Mouse (Mus musculus) spleen, adult 18-20 months (tissue): ENCODE results near the gene Npm3.

ENCODE experiments used
- DNase-seq, 2 experiments: peaks; one replicate each; pipeline ENCODE4 v3.0.0; 2022; ENCODE audit warnings: mixed read lengths in 2 of 2

Npm3 gene

DNA sequence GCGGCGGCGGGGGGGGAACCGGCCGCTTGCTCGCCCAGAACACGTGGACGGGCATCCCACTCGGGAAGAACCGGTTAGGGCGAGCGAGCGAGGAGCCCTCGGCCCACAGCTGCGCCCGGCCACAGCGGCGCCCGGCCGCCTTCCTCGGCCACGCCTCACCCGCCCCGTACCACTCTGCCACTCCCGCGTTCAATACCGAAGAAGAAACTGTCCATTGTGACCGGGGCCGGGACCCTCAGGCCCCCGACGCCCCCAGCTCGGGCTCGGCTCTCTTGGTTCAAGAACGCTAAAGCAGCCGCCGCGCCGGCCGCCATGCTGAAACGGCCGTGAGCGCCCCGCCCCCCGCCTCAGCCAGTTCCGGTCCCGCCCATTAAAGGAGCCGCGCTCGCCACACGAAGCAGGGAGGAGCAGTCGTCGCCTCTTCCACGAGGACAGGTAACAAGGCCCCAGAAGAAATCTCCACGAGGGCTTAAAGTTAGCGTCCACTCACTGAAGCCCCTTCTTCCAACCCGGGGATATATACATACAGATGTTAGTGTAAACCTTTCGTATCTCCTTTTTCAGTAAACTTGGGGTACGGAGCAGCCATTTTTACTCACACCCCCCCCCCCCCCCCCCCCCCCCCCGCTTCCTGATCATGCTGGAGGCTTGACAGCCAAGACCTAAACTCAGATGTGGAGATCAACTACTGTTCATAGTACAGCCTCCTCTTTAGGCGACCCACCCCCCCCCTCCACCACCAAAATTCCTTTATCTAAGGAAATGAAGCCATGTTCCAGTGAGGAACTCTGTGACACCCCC lies at the start of gene Npm3:
Gene Npm3 (minus strand): TSS at position 349 of the 801 bp plus-strand sequence.
- DNase-seq, result peak; percentile 73 to 85

DNA sequence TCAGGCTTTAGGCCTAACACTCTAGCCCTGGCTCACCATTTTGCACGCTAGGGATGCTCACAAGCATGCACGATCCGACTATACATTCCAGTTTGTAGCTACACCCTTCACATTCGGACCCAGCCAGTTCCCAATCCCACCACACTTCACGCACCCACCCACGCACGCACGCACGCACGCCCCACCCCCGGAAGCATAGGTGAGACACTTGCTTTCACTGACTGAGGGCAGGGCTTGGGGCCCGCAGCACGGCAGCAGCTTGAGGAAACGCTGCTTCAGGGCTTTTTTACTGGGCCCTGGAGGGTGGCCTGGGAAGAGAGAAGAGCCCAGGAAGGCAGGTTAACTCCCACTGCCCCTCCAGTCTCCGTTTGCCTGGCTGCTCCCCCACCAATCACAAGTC lies 47.5 kb upstream of the Npm3 start:
- DNase-seq, result no peak

DNA sequence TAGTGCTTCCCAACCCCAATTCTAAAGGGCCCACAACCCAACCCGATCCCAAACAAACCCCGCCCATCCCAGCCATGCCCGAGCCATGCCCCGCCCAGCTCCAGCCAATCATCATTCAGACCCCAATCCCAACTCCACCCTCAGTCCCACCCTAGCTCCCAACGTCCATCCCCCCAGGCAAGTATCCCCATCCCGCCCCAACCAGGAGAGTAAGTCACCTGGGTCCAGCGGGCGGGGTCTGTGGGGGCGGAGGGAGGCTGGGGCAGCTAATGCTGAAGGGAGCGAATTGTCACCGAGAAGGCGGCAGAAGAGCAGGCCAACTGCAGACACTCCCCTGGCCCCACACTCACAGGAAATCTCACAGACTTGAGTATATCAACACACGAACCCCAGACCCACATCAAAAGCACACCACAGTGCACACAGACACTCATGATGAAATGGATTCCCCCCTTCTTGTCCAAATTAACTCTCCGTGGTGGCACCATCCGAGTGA lies 46.7 kb upstream of the Npm3 start:
- DNase-seq, result no peak

DNA sequence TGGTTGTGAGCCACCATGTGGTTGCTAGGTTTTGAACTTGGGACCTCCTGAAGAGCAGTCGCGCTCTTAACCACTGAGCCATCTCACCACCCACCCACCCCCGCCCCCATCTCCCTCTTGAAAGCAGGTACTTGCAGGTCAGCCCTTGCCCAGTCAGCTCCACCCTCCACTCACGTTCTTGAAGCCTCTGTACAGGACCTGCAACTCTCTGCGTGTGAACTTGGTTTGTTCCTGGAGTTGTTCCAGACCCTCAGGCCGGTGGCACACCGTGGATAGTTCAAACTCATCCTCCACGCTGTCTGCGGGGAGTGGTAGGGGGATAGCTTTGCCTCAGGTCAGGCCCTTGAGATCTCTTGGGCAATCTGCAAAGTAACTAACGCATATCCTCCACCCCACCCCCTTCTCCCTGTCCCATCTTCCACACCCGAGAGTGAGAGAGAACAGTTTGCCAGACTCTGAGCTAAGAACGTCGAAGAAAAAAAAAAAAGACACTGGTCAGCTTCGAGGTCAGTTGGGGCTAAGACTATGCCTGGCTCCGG lies 46.1 kb upstream of the Npm3 start:
- DNase-seq, result no peak

DNA sequence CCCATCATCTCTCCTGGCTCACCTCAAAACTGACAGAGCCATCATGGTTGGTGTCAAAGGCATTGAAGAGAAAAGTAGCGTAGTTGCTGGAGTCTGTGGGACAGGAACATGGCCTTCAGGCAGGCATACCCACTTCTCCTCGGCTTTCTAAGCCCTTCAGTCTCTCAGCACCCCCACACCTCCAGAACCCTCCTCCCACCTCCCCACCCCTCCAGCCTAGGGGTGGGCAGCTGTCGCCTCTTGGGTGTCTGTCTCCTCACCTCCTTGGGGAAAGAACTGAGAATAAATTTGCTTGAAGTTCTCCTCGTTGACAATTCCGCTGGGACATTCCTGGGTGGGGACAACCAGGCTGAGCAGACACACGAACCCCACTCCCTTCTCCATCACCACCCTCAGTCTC lies 45.3 kb upstream of the Npm3 start:
- DNase-seq, result no peak

DNA sequence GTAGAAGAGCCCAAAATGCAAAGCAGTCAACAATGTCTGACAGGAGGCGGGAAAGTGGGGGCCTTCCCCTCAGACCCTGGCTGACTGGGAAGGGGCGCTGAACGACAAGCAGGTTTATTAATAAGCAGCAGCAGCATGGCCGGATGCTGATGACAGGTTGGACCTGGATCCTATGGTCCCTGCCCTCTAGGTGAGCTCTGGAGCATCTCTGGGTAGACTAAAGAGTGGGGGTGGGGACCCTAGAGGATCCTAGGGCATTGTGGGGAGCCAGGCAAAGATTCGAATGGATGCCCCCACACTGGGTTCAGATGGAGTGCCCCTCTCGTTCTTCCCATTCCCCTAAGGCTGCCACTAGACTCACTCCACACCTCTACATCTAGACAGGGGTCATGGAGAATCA lies 43.0 kb upstream of the Npm3 start:
- DNase-seq, result no peak

DNA sequence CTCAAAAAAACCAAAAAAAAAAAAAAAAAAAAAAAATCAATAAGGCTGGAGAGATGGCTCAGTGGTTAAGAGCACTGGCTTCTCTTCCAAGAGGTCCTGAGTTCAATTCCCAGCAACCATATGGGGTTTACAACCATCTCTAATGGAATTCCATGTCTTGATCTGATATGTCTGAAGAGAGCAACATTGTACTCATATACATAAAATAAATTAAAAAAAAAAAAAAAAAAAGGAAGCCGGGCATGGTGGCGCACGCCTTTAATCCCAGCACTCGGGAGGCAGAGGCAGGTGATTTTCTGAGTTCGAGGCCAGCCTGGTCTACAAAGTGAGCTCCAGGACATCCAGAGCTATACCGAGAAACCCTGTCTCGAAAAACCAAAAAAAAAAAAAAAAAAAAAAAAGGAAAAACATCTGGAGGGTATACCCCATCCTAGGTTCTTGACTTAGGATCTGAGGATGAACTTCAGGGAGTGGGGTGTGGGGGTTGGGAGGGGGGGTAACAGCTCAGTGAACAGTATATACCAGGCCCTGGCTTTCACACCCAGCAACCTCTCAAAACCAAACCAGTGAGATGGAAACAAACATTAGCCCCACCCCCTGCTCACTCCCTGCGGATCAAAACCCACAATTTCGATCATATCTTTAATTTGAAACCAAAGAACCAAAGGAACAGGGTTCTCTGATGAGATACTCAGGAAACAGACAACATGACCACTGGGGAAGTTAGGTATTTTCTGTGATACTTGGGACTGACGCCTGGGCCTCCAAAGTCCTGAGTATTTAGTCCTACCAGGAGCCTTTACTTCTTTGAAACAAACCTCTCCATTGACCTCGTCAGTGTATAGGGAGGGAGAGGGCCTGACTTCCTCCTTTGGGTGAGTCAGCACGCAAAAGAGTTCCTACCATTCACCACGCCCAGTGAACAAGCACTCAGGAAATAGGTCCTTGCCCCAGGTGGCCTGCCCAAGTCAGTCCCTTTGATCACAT lies 40.8 kb upstream of the Npm3 start:
- DNase-seq, result peak; percentile 21 to 25

DNA sequence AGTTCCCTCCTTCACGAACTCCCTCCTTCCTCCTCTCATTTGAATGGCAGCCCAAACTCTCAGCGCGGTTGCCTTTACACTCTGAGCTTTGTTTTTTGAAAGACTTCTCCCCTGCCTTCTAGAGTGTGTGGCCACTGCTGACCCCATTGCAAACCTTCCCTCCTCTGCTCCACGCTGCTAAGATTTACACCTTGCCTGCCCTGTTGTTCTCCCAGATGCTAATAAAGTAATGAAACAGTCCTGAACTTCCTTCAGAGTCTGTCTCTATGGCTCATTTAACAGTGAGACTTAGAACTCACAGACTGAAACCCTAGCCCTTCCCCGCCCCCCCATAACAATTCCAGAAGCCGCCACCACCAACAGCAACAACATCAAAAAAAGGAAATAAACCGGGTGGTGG lies 40.0 kb upstream of the Npm3 start:
- DNase-seq, result no peak

DNA sequence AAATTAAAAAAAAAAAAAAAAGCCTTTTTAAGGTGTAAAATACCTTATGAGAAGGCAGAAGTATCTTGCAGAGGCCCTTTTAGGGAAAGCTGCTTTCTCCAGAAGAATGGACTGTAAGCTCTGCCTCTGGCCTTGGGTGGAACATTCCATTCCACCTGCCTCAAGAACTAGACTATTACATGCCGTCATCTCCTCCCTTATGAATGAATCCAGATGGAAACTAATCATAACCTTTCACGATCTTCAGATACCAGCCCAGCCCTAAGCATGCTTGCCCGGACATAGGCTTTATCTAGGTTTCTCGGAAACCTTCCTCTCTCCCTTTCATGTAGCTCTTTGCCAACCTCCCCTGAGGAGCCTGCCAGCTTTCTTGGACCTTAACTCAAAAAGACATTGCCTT lies 38.9 kb upstream of the Npm3 start:
- DNase-seq, result no peak

DNA sequence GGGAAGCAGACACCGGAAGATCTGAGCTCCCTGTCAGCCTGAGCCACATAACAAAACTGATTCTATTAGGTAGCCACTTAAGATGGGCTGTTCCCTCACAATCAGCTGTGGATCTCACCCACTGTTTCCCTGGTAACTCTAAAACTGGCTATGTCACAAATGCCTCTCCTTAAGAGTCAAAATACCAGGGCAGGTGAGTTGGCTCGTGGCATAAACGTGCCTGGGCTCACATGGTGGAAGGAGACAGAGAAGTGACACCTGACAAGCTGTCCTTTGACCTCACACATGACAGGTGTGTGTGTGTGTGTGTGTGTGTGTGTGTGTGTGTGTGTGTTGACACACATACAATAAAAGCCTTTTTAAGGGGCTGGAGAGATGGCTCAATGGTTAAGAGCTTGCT lies 38.1 kb upstream of the Npm3 start:
- DNase-seq, result no peak

DNA sequence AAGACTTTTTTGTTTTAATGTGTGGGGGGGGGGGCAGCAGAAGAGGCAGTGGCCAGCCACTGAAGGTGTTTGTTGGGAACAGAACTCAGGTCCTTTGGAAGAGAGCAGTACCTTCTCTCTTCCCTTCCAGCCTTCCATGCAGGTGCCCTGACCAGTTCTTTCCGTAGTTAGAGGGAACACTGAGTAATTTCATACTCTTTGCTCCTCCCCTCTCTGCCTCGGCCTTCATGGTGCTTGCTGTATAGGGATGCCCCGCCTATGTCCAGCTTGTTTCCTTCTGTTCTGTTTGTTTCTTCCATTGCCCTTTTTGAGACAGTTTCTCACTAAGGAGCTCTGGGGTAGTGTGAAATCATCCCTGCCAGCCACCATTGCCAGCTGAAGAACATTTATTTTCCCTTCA lies 36.1 kb upstream of the Npm3 start:
- no peak for DNase-seq

DNA sequence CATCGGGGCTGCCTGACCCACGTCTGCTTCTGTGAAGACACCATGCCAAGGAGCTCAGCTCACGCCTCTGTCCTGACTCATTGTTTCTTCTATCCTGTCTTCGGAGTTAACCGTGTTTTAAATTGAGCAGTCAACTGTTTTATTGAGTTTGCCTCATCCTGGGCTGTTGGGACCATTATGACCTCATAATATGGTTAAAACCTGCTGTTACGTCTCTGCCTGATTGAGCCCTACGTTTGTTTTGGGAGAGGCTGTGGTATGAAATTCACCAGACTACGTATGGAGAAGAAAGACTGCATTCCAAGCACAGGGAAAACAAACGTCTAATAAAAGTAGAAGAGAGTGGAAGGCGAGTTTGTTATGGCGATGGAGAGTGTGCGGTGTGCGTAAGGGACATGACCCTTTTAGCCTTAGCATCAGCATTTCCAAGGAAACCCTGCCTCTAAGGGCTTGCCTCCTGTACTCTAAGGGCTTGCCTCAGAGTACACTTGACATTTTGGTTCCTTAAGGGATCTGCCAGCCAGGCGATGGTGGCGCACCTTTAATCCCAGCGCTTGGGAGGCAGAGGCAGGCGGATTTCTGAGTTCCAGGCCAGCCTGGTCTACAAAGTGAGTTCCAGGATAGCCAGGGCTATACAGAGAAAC lies 34.7 kb upstream of the Npm3 start:
- no peak for DNase-seq

DNA sequence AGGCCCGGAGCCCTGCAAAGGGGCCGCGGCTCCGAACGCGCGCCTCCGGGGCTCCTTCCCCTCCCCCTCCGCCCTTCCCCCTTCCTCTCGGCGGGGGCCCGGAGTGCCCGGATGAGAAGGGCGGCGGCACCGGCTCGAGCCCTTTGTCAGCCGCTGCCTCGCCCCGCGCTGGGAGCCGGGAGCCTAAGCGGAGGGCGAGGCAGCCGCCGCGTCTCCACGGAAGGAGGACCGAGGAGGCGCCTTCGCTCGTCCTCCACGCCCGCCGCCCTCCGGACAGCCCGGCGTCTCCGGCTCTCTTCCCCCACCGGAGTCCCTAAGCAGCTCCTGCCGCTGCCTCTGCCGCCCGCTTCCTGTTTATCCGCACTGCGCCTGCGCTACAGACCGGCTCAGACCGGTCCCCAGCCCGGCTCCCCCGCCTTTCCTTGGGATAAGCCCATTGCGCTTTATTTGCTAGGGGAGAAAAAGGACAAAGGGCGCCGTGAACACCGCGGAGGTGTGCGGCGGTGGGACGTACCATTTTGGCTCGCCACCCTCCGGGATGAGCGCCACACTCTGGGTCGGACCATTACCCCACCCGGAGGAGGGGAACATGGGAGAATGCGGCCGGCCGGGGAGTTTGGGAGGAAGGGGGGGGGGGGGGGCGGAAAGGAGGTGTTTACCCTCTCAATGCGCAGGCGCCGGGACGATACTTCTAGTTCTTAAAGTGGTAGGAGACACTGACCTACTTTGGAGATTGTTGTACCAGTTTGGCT lies 34.0 kb upstream of the Npm3 start, which contains the start of gene Mgea5:
Gene Mgea5 (minus strand): TSS at position 657 of the 752 bp plus-strand sequence.
- DNase-seq, result peak; percentile 93 to 98

DNA sequence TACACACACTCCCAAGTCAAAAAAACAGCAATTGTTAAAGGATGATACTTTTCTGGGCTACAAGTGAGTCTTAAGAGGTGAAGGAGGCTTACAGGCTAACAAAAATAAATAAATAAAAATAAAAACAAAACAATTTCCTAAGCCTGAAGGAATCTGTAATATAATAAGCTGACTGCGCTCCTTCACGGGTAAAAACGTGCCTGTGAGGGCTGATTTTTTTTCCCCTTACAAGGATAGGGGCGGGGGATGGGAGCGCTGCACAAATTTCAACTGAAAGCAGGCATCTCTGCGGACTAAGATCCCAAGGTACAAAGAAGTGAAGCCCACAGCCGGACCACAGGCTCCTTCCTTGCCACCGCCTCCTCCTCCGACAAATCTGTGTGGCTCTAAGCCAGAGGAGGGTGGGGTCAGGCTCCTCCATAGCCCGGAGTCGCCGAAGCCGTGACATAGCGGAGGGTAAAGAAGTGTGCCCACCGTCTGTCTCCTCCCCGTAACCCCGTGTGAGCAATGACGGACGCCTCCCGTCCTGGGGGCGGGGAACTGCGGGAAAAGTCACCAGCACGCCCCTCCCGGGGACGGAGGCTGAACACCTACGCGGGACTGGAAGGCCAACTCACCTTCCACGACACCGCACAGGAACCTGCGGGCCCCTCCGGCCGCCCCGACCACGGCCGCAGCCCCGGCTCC lies 33.1 kb upstream of the Npm3 start:
- peak; percentile 52 to 55 for DNase-seq

DNA sequence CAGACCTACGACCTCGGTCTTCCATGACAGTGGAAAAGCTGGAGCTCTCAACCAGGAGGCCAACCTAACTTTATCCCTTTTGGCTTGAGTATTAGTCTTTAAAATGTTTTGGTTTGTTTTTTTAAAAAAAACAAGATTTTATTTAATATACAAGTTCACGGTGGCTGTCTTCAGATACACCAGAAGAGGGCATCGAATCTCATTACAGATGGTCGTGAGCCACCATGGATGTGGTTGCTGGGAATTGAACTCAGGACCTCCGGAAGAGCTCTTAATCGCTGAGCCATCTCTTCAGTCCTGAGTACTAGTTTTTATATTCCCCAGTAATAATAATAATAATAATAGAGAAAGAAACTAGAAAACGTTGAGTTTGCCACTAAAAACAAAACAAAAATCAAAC lies 32.3 kb upstream of the Npm3 start:
- DNase-seq, result no peak

DNA sequence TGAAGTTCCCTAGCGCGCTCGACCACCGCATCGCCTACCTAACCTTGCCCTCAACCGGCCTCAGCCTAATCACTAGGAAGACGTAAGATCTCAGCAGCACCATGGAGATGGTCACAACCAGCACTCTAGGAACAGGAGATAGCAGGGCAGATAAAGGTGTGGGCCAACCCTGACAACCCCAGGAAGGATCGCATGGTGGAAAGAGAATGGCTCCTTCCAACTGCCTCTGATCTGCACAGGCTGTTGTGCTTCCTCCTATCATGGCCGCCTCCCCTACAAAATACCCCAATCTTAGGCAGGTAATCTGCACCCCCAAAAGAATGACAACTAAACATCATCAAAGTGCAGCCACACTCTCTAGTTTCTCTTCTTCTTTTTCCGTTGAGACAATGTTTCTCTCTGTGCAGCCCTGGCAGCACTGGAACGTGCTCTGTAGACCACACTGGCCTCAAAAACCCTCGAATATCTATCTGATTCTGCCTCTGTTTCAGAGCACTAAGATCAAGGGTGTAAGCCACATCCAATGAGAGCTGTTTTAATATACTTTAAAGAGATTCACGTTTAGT lies 31.0 kb upstream of the Npm3 start:
- DNase-seq, result no peak

DNA sequence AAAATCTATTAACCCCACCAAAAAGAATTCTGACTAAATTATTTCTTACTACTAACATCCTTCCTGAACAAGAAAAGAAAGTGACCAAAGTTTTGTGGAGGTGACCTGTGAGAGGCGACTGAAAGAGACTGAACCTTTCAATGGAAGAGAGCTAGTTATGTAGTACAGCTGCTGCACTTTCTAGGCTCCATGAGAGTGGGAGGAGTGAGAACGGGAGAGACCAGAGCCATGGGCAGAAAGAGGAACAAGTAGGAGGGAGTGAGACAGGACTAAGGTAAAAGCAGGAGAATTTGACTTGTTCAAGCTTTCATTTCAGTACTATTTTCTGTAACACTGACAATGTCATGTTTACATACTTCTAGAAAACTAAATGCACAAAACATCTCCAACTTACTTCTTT lies 26.1 kb upstream of the Npm3 start:
- DNase-seq, result no peak

DNA sequence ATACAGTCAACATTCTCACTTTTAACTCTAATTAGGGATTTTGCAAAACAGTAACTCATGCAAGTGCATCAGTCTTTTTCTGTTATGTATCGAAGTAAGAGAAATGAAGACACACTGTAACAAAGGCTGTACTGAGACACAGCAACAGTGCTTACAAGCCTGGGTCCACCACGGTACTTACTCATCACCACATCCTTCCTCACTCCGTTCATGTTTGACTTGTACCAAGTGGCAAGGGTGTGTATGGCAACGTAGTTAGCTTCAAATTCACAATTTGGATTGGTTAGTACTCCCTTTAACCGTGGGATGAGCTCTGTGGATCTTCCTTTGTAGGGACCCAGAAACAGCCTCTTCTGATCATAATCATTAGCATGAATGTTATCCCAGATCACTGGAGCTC lies 22.1 kb upstream of the Npm3 start:
- DNase-seq, result no peak

DNA sequence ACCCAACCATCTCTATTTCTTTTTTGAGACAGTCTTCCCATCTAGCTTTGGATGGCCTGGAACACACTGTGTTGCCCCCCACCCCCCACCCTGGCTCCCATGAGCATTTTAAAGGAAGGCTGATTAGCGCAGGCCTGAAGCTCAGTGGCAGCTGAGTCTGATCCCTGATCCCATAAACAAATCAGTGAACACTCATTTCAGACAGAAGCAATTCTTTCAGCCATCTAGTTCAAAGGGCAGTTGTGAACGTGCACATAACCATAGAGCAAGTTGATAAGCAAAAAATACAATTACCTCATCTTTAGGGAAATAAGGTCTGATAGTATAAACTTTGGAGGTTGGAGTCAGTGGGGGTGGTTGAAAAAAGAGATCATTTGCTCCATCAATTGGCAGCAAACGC lies 11.4 kb upstream of the Npm3 start:
- DNase-seq, result no peak

DNA sequence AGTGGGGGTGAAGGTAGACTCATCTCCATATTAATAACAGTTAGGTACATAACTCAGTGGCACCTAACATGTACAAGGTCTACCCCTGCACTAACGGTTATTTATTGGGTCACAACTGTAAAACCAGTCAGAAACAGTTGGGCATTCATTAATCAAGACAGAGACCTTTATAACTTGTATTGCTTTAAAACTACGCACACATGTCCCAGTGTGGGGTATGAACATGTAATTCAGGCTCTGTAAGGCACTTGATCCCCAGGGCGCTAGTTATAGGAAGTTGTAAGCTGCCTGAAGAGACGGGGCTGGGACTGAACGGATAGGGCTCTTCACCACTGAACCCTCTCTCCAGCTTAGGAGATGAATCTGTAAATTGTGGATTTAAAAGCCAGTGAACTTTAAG lies 9.3 kb upstream of the Npm3 start:
- no peak for DNase-seq

DNA sequence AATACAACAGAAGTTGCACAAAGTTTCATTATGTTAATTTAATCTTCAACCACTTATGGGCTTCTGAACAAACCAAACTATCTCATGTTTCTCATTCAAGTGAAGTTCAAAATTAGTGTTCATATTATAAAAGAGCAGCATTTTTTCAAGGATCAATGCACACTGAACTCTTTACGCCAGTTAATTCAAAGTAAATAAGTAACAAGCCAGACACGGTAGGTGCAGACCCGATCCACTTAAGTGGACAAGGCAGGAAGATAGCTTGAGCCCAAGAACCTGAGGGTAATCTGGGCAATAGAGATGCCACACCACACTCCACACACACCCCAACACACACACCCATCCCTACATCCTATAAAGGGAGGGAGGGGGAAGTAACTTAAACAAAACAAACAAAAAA lies 4.2 kb upstream of the Npm3 start:
- DNase-seq, result no peak
